Mouse (Mus musculus): ENCODE results near the gene Syce2. TPM values are rescaled to one million over a fixed set of nuclear protein-coding genes. Genes with fewer than 3 reads are reported as not detected.

Gene Syce2
- total and polyA plus RNA-seq, 3 experiments: 0.33 to 4.3 (median 2.6) TPM

GRCm38 (mm10) chr8:84912391-84912790 is 40.5 kb downstream of the Syce2 start:
- Histone ChIP-seq H3K27me3 (ENCODE audit: control insufficient read depth, insufficient read depth, low read length) (peaks cover 4% of the 10 kb centered on the region), H3K27ac (no peak overlapping the region), H3K9ac (ENCODE audit: low read depth, low read length) (no peak overlapping the region)

GRCm38 (mm10) chr8:84912895-84913501 is 41.1 kb downstream of the Syce2 start:
- H3K27ac ChIP-seq: no peak overlapping the region
- H3K4me1 ChIP-seq (ENCODE audit: control insufficient read depth, insufficient read depth, low read length): peaks cover 1% of the 10 kb centered on the region; the same call in 1 of the 2 replicates
- peak overlapping the region; percentile 54 for H3K4me3 ChIP-seq
- peak; percentile 62 to 80 for DNase-seq
- H3K9ac ChIP-seq (ENCODE audit: low read depth, low read length): peak overlapping the region; percentile 55
- H3K79me2 ChIP-seq (replicated peaks; ENCODE audit: control insufficient read depth, insufficient read depth, low read length): no peaks in the 10 kb centered on the region
- intact Hi-C loops (cut with DNase I): no loop called here
- no peaks in the 10 kb centered on the region for H3K36me3 ChIP-seq (ENCODE audit: control insufficient read depth, insufficient read depth, low read length)
- peak; percentile 45; the same call in 1 of the 2 replicates for TF ChIP-seq POLR2A (IDR thresholded peaks at IDR 0.05; ENCODE audit: insufficient read depth, low read depth, low read length)
- no peak for TF ChIP-seq CTCF (IDR thresholded peaks at IDR 0.05)
- TF ChIP-seq EP300 (IDR thresholded peaks at IDR 0.05; ENCODE audit: insufficient read depth, low read depth, low read length): no peak
- peaks cover 4% of the 10 kb centered on the region for H3K27me3 ChIP-seq (ENCODE audit: control insufficient read depth, insufficient read depth, low read length)
- 2% methylated on average over 55 of the region's 55 CpGs for WGBS

More at GRCm38 (mm10) chr8:84912391-84912790, 40.5 kb downstream of the Syce2 start:
- Histone ChIP-seq H3K4me3 (peak overlapping the region; percentile 54), H3K4me1 (ENCODE audit: control insufficient read depth, insufficient read depth, low read length) (peaks cover 1% of the 10 kb centered on the region; the same call in 1 of the 2 replicates), H3K36me3 (ENCODE audit: control insufficient read depth, insufficient read depth, low read length) (no peaks in the 10 kb centered on the region), H3K79me2 (replicated peaks; ENCODE audit: control insufficient read depth, insufficient read depth, low read length) (no peaks in the 10 kb centered on the region)
- no peak for TF ChIP-seq POLR2A (IDR thresholded peaks at IDR 0.05; ENCODE audit: insufficient read depth, low read depth, low read length)
- no peak for TF ChIP-seq EP300 (IDR thresholded peaks at IDR 0.05; ENCODE audit: insufficient read depth, low read depth, low read length)
- TF ChIP-seq CTCF (IDR thresholded peaks at IDR 0.05): no peak
- intact Hi-C loops (cut with DNase I): no loop called here
- 40% methylated on average over 27 of the region's 27 CpGs for WGBS
- no peak for DNase-seq

GRCm38 (mm10) chr8:84913502-84913900 is 41.6 kb downstream of the Syce2 start:
- H3K4me1 ChIP-seq (ENCODE audit: control insufficient read depth, insufficient read depth, low read length): peaks cover 1% of the 10 kb centered on the region; the same call in 1 of the 2 replicates
- DNase-seq: no peak
- H3K27ac ChIP-seq: no peak overlapping the region
- H3K9ac ChIP-seq (ENCODE audit: low read depth, low read length): peak overlapping the region; percentile 55
- WGBS: 10% methylated on average over 9 of the region's 9 CpGs
- H3K36me3 ChIP-seq (ENCODE audit: control insufficient read depth, insufficient read depth, low read length): no peaks in the 10 kb centered on the region
- TF ChIP-seq POLR2A (IDR thresholded peaks at IDR 0.05; ENCODE audit: insufficient read depth, low read depth, low read length): no peak
- TF ChIP-seq CTCF (IDR thresholded peaks at IDR 0.05): no peak
- no peak for TF ChIP-seq EP300 (IDR thresholded peaks at IDR 0.05; ENCODE audit: insufficient read depth, low read depth, low read length)
- peak overlapping the region; percentile 54 for H3K4me3 ChIP-seq
- intact Hi-C loops (cut with DNase I): no loop called here
- H3K79me2 ChIP-seq (replicated peaks; ENCODE audit: control insufficient read depth, insufficient read depth, low read length): no peaks in the 10 kb centered on the region
- peaks cover 4% of the 10 kb centered on the region for H3K27me3 ChIP-seq (ENCODE audit: control insufficient read depth, insufficient read depth, low read length)

GRCm38 (mm10) chr8:84913960-84914359 is 42.0 kb downstream of the Syce2 start:
- Histone ChIP-seq H3K4me1 (ENCODE audit: control insufficient read depth, insufficient read depth, low read length) (peaks cover 1% of the 10 kb centered on the region; the same call in 1 of the 2 replicates), H3K79me2 (replicated peaks; ENCODE audit: control insufficient read depth, insufficient read depth, low read length) (no peaks in the 10 kb centered on the region), H3K4me3 (no peak overlapping the region), H3K27me3 (ENCODE audit: control insufficient read depth, insufficient read depth, low read length) (peaks cover 4% of the 10 kb centered on the region), H3K9ac (ENCODE audit: low read depth, low read length) (no peak overlapping the region), H3K27ac (no peak overlapping the region), H3K36me3 (ENCODE audit: control insufficient read depth, insufficient read depth, low read length) (no peaks in the 10 kb centered on the region)
- intact Hi-C loops (cut with DNase I): no loop called here
- 33% methylated on average over 4 of the region's 4 CpGs for WGBS
- no peak for DNase-seq
- no peak for TF ChIP-seq POLR2A (IDR thresholded peaks at IDR 0.05; ENCODE audit: insufficient read depth, low read depth, low read length)
- peak; percentile 42 for TF ChIP-seq CTCF (IDR thresholded peaks at IDR 0.05)

- Histone ChIP-seq H3K36me3 (ENCODE audit: control insufficient read depth, insufficient read depth, low read length) (no peaks in the 10 kb centered on the region), H3K27ac (no peak overlapping the region), H3K4me1 (ENCODE audit: control insufficient read depth, insufficient read depth, low read length) (peaks cover 1% of the 10 kb centered on the region; the same call in 1 of the 2 replicates), H3K79me2 (replicated peaks; ENCODE audit: control insufficient read depth, insufficient read depth, low read length) (no peaks in the 10 kb centered on the region), H3K9ac (ENCODE audit: low read depth, low read length) (no peak overlapping the region), H3K27me3 (ENCODE audit: control insufficient read depth, insufficient read depth, low read length) (peaks cover 4% of the 10 kb centered on the region), H3K4me3 (no peak overlapping the region)
- intact Hi-C loops (cut with DNase I): no loop called here
- DNase-seq: no peak
- 83% methylated on average over 8 of the region's 8 CpGs for WGBS
- TF ChIP-seq POLR2A (IDR thresholded peaks at IDR 0.05; ENCODE audit: insufficient read depth, low read depth, low read length): no peak
- TF ChIP-seq CTCF (IDR thresholded peaks at IDR 0.05): no peak
- TF ChIP-seq EP300 (IDR thresholded peaks at IDR 0.05; ENCODE audit: insufficient read depth, low read depth, low read length): no peak
These were observed 43.4 kb downstream of the Syce2 start for GRCm38 (mm10) chr8:84915269-84915668.

- no peaks in the 10 kb centered on the region; the same call in 1 of the 2 replicates for H3K4me1 ChIP-seq (ENCODE audit: control insufficient read depth, insufficient read depth, low read length)
- peaks cover 3% of the 10 kb centered on the region for H3K27me3 ChIP-seq (ENCODE audit: control insufficient read depth, insufficient read depth, low read length)
- WGBS: 31% methylated on average over 20 of the region's 20 CpGs
- no peaks in the 10 kb centered on the region for H3K36me3 ChIP-seq (ENCODE audit: control insufficient read depth, insufficient read depth, low read length)
- no peaks in the 10 kb centered on the region for H3K79me2 ChIP-seq (replicated peaks; ENCODE audit: control insufficient read depth, insufficient read depth, low read length)
- DNase-seq: no peak
- TF ChIP-seq EP300 (IDR thresholded peaks at IDR 0.05; ENCODE audit: insufficient read depth, low read depth, low read length) (no peak), POLR2A (IDR thresholded peaks at IDR 0.05; ENCODE audit: insufficient read depth, low read depth, low read length) (no peak), CTCF (IDR thresholded peaks at IDR 0.05) (no peak)
- H3K27ac ChIP-seq: no peak overlapping the region
- intact Hi-C loops (cut with DNase I): no loop called here
- no peak overlapping the region for H3K9ac ChIP-seq (ENCODE audit: low read depth, low read length)
- H3K4me3 ChIP-seq: no peak overlapping the region
These were observed 45.9 kb downstream of the Syce2 start for GRCm38 (mm10) chr8:84917781-84918180.

Measured in heart, adult 2 months (tissue).